Mouse (Mus musculus) liver, adult 2 months (tissue): ENCODE data around the gene Stip1. TPM values are rescaled to one million over a fixed set of nuclear protein-coding genes. Genes with fewer than 3 reads are reported as not detected.

ENCODE experiments used
- DNase-seq: peaks from one replicate; pipeline ENCODE4 v3.0.0-alpha.2; 2011; ENCODE audit warnings: low read depth, low spot score; ENCODE audit errors: extremely low read depth
- H3K27ac ChIP-seq: fragments of 200-500 bp; replicated peaks from 2 replicates; pipeline ENCODE4 v1.5.1; 2012; ENCODE audit warnings: low read depth, mild to moderate bottlenecking, control low read depth, inconsistent platforms, low read length; ENCODE audit not compliant: insufficient read depth
- H3K27me3 ChIP-seq: fragments of 200-500 bp; 2 replicates; pipeline ENCODE4 v1.6.1; 2012; ENCODE audit warnings: mild to moderate bottlenecking, moderate library complexity, low read length, inconsistent platforms; ENCODE audit not compliant: control insufficient read depth, insufficient read depth
- H3K36me3 ChIP-seq: fragments of 200-500 bp; 2 replicates; pipeline ENCODE4 v1.6.1; 2012; ENCODE audit warnings: low read length, inconsistent platforms; ENCODE audit not compliant: control insufficient read depth, insufficient read depth
- H3K4me1 ChIP-seq: fragments of 200-500 bp; 2 replicates; pipeline ENCODE4 v1.6.1; 2011; ENCODE audit warnings: low read length; ENCODE audit not compliant: control insufficient read depth, insufficient read depth
- H3K4me3 ChIP-seq: fragments of 200-500 bp; 2 replicates; pipeline ENCODE4 v1.5.1; 2011; ENCODE audit warnings: low read depth, mild to moderate bottlenecking, control low read depth, low read length, moderate library complexity; ENCODE audit not compliant: insufficient read depth
- H3K79me2 ChIP-seq: fragments of 200-500 bp; 2 replicates; pipeline ENCODE4 v1.6.1; 2012; ENCODE audit warnings: inconsistent platforms, mild to moderate bottlenecking, low read length, moderate library complexity; ENCODE audit not compliant: control insufficient read depth, insufficient read depth
- H3K9ac ChIP-seq: fragments of 200-500 bp; 2 replicates; pipeline ENCODE4 v1.6.1; 2012; ENCODE audit warnings: low read depth, mild to moderate bottlenecking, control low read depth, inconsistent platforms, low read length
- CTCF ChIP-seq: fragments of 200-500 bp; IDR thresholded peaks from 2 replicates; pipeline ENCODE4 v1.5.1; 2011; ENCODE audit warnings: low read depth, low read length, control low read depth
- POLR2A ChIP-seq: fragments of 200-500 bp; IDR thresholded peaks from 2 replicates; pipeline ENCODE4 v1.6.1; 2011; ENCODE audit warnings: low read length, control low read depth; ENCODE audit not compliant: insufficient read depth; ENCODE audit errors: extremely low read depth
- WGBS: fragments of 180-500 bp; shearing (Covaris S2); methylation state at CpG from one replicate; pipeline ENCODE4 v1.1.7; 2018; 5-methylcytosine and 5-hydroxymethylcytosine counted together
- polyA plus RNA-seq: library from polyadenylated mRNA; depleted of rRNA; stranded (reverse); fragments of >200 nt; gene quantifications from 2 replicates; pipeline ENCODE4 v1.2.3, GENCODE M21; 2012; rRNA removed
- total RNA-seq: library from RNA; depleted of rRNA; stranded (reverse); fragments of >200 nt; gene quantifications from 2 replicates; pipeline ENCODE4 v1.2.3, GENCODE M21; 2014; rRNA removed

Gene Stip1
- total and polyA plus RNA-seq, 2 experiments, result 32.3 to 44.9 TPM

GRCm38 (mm10) chr19:6972247-6972917, 67.4 kb downstream of the Stip1 start:
- Histone ChIP-seq H3K79me2 (peaks cover 8% of the 10 kb centered on the region; the same call in 1 of the 2 replicates), H3K9ac (no peak overlapping the region), H3K36me3 (peaks cover 2% of the 10 kb centered on the region; the same call in 1 of the 2 replicates), H3K27me3 (no peaks in the 10 kb centered on the region), H3K4me3 (no peak overlapping the region), H3K4me1 (peaks cover 14% of the 10 kb centered on the region), H3K27ac (no peak overlapping the region)
- DNase-seq, result no peak
- 92% methylated on average over 13 of the region's 13 CpGs for WGBS
- TF ChIP-seq CTCF, result no peak
- no peak for TF ChIP-seq POLR2A

GRCm38 (mm10) chr19:6971644-6972043, 68.1 kb downstream of the Stip1 start:
- H3K4me1 ChIP-seq, result peaks cover 12% of the 10 kb centered on the region
- no peak for TF ChIP-seq CTCF
- TF ChIP-seq POLR2A, result no peak

More at GRCm38 (mm10) chr19:6971644-6972043, 68.1 kb downstream of the Stip1 start:
- Histone ChIP-seq H3K9ac (no peak overlapping the region), H3K27me3 (no peaks in the 10 kb centered on the region), H3K27ac (no peak overlapping the region), H3K79me2 (peaks cover 8% of the 10 kb centered on the region; the same call in 1 of the 2 replicates), H3K4me3 (no peak overlapping the region), H3K36me3 (no peaks in the 10 kb centered on the region)
- 74% methylated on average over 6 of the region's 6 CpGs for WGBS
- no peak for DNase-seq

Other genes starting within 250 kb of the Stip1 start
- 3.9 and 5.8 TPM in 2 replicates for gene Rps6ka4, start 199.3 kb downstream of the Stip1 start, total RNA-seq
- gene Rps6ka4, start 199.3 kb downstream of the Stip1 start, polyA plus RNA-seq, result 7.8 and 8.4 TPM in 2 replicates
- gene Ccdc88b, start 181.8 kb downstream of the Stip1 start, total RNA-seq, result 0.60 and 1.4 TPM in 2 replicates
- gene Ccdc88b, start 181.8 kb downstream of the Stip1 start, polyA plus RNA-seq, result 1.9 TPM in 2 replicates
- 30.7 and 43.6 TPM in 2 replicates for gene Trmt112, start 130.3 kb downstream of the Stip1 start, total RNA-seq
- gene Trmt112, start 130.3 kb downstream of the Stip1 start, polyA plus RNA-seq, result 89.7 and 101 TPM in 2 replicates
- 403 and 615 TPM in 2 replicates for gene Prdx5, start 129.9 kb downstream of the Stip1 start, total RNA-seq
- 364 and 379 TPM in 2 replicates for gene Prdx5, start 129.9 kb downstream of the Stip1 start, polyA plus RNA-seq
- gene Esrra, start 118.2 kb downstream of the Stip1 start, total RNA-seq, result 25.9 and 27.7 TPM in 2 replicates
- gene Esrra, start 118.2 kb downstream of the Stip1 start, polyA plus RNA-seq, result 36.6 and 40.6 TPM in 2 replicates
- not detected in 2 replicates for gene Catsperz, start 114.6 kb downstream of the Stip1 start, total RNA-seq
- gene Catsperz, start 114.6 kb downstream of the Stip1 start, polyA plus RNA-seq, result not detected in 2 replicates
- gene Kcnk4, start 105.5 kb downstream of the Stip1 start, total RNA-seq, result 0.07 TPM in 1 of 2 replicates, not detected in the other
- 0.05 TPM in 1 of 2 replicates, not detected in the other for gene Kcnk4, start 105.5 kb downstream of the Stip1 start, polyA plus RNA-seq
- 26.2 and 28.1 TPM in 2 replicates for gene Bad, start 98.1 kb downstream of the Stip1 start, total RNA-seq
- gene Bad, start 98.1 kb downstream of the Stip1 start, polyA plus RNA-seq, result 38.7 and 40.3 TPM in 2 replicates
- gene Gpr137, start 97.5 kb downstream of the Stip1 start, total RNA-seq, result 12.3 and 14.0 TPM in 2 replicates
- 52.6 and 61.1 TPM in 2 replicates for gene Gpr137, start 97.5 kb downstream of the Stip1 start, polyA plus RNA-seq
- 14.0 and 24.0 TPM in 2 replicates for gene Ppp1r14b, start 65.0 kb downstream of the Stip1 start, total RNA-seq
- gene Ppp1r14b, start 65.0 kb downstream of the Stip1 start, polyA plus RNA-seq, result 34.5 and 38.2 TPM in 2 replicates
- gene Plcb3, start 63.5 kb downstream of the Stip1 start, total RNA-seq, result 5.9 and 9.6 TPM in 2 replicates
- 15.7 and 27.6 TPM in 2 replicates for gene Plcb3, start 63.5 kb downstream of the Stip1 start, polyA plus RNA-seq
- 66.2 and 92.8 TPM in 2 replicates for gene Fkbp2, start 59.5 kb downstream of the Stip1 start, total RNA-seq
- 60.0 and 97.3 TPM in 2 replicates for gene Fkbp2, start 59.5 kb downstream of the Stip1 start, polyA plus RNA-seq
- gene Vegfb, start 52.3 kb downstream of the Stip1 start, total RNA-seq, result 1.9 and 3.2 TPM in 2 replicates
- 16.8 and 20.4 TPM in 2 replicates for gene Vegfb, start 52.3 kb downstream of the Stip1 start, polyA plus RNA-seq
- gene Dnajc4, start 47.4 kb downstream of the Stip1 start, total RNA-seq, result 11.2 and 13.3 TPM in 2 replicates
- 22.3 and 23.7 TPM in 2 replicates for gene Dnajc4, start 47.4 kb downstream of the Stip1 start, polyA plus RNA-seq
- 14.4 and 16.4 TPM in 2 replicates for gene Nudt22, start 43.9 kb downstream of the Stip1 start, total RNA-seq
- gene Nudt22, start 43.9 kb downstream of the Stip1 start, polyA plus RNA-seq, result 29.3 and 30.9 TPM in 2 replicates
- gene Trpt1, start 43.8 kb downstream of the Stip1 start, total RNA-seq, result 2.0 and 3.0 TPM in 2 replicates
- 7.0 and 7.9 TPM in 2 replicates for gene Trpt1, start 43.8 kb downstream of the Stip1 start, polyA plus RNA-seq
- gene Fermt3, start 20.5 kb downstream of the Stip1 start, total RNA-seq, result 3.1 and 3.4 TPM in 2 replicates
- gene Fermt3, start 20.5 kb downstream of the Stip1 start, polyA plus RNA-seq, result 3.2 and 6.3 TPM in 2 replicates
- gene Macrod1, start 16.8 kb upstream of the Stip1 start, total RNA-seq, result 12.2 and 15.0 TPM in 2 replicates
- 115 and 120 TPM in 2 replicates for gene Macrod1, start 16.8 kb upstream of the Stip1 start, polyA plus RNA-seq
- gene Flrt1, start 65.8 kb upstream of the Stip1 start, total RNA-seq, result 0.09 and 0.40 TPM in 2 replicates
- gene Flrt1, start 65.8 kb upstream of the Stip1 start, polyA plus RNA-seq, result 0.27 and 0.31 TPM in 2 replicates
- gene Otub1, start 166.3 kb upstream of the Stip1 start, total RNA-seq, result 39.5 and 43.3 TPM in 2 replicates
- 55.9 and 61.2 TPM in 2 replicates for gene Otub1, start 166.3 kb upstream of the Stip1 start, polyA plus RNA-seq
- 252 and 362 TPM in 2 replicates for gene Cox8a, start 177.6 kb upstream of the Stip1 start, total RNA-seq
- 1,697 and 1,918 TPM in 2 replicates for gene Cox8a, start 177.6 kb upstream of the Stip1 start, polyA plus RNA-seq
- gene Naa40, start 201.2 kb upstream of the Stip1 start, total RNA-seq, result 5.3 and 7.1 TPM in 2 replicates
- 6.1 and 9.7 TPM in 2 replicates for gene Naa40, start 201.2 kb upstream of the Stip1 start, polyA plus RNA-seq
- 0.13 and 0.55 TPM in 2 replicates for gene Rcor2, start 227.4 kb upstream of the Stip1 start, total RNA-seq
- gene Rcor2, start 227.4 kb upstream of the Stip1 start, polyA plus RNA-seq, result 0.10 and 0.57 TPM in 2 replicates